Mouse (Mus musculus) layer of hippocampus, postnatal 10 days (tissue): Measurements from ENCODE around the gene Lgals3bp. TPM values are rescaled to one million over a fixed set of nuclear protein-coding genes. Genes with fewer than 3 reads are reported as not detected.
A peak's percentile ranks its signal among the peaks of the same experiment; 100 is the strongest.

ENCODE experiments used
- DNase-seq, 2 experiments: peaks; one replicate each; pipeline ENCODE4 v3.0.0; 2021; ENCODE audit warnings: low spot score in 2 of 2
- long read RNA-seq: library from polyadenylated mRNA; stranded (forward); transcript quantifications from one replicate; pipeline ENCODE4 v2.0.0, GENCODE M21; 2023
- total RNA-seq, 2 experiments: library from RNA; stranded (reverse); gene quantifications; 2 replicates each; pipeline ENCODE4 v1.2.3; 2021

Gene Lgals3bp
- 10 to 100 TPM in 1 of 2 experiments, 1 to 10 TPM in 1; 9.3 to 10.7 TPM for total RNA-seq
- long read RNA-seq, transcript Lgals3bp-201 (6 exons, 2,330 nt), result major isoform, 8 of 9 reads
- long read RNA-seq, partial matches to known transcripts, result 0 of 9 reads
- long read RNA-seq, other reads (novel, unspliced or antisense), result 1 of 9 reads

DNA sequence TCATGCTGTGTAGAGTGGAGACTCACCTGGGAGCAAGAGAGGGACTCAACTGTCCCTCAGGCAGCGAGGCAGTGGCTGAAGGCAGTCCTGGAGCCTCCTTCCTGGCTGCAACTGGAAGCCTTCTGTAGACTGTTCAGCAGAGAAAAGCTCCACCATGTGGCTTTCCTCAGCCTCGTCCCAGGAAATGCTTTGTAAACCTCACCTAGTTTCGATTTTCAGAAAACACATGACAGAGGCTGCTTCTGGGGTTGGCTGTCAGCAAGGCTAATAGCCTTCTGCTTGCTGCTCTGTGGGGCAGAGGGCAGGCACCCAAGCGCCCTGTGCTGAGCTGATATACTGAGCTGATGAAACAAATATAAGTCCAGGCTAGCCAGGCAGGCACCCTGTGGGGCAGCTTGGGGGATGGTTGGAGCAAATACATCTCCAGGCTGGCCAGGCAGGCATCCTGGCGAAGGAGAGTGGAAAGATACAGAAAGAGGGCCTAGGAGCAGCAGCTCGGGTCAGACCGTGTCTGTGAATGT, at the start of gene Lgals3bp:
TSS of gene Lgals3bp (minus strand) at position 333 of the 521 bp plus-strand sequence.
- DNase-seq, result peak; percentile 46 to 57

GRCm38 (mm10) chr11:118451211-118451610, 49.3 kb upstream of the Lgals3bp start:
- DNase-seq, result no peak

GRCm38 (mm10) chr11:118448385-118448784, 46.5 kb upstream of the Lgals3bp start:
- no peak for DNase-seq

GRCm38 (mm10) chr11:118447346-118447745, 45.5 kb upstream of the Lgals3bp start:
- DNase-seq, result no peak

GRCm38 (mm10) chr11:118445843-118446242, 44.0 kb upstream of the Lgals3bp start:
- DNase-seq, result peak; percentile 83 to 84

- peak; percentile 82 for DNase-seq
Observed at GRCm38 (mm10) chr11:118443201-118443970, 41.5 kb upstream of the Lgals3bp start.

GRCm38 (mm10) chr11:118442691-118443090, 40.8 kb upstream of the Lgals3bp start:
- no peak for DNase-seq

GRCm38 (mm10) chr11:118438665-118439414, 36.9 kb upstream of the Lgals3bp start:
- DNase-seq, result peak in 1 of 2 experiments; percentile 30

DNA sequence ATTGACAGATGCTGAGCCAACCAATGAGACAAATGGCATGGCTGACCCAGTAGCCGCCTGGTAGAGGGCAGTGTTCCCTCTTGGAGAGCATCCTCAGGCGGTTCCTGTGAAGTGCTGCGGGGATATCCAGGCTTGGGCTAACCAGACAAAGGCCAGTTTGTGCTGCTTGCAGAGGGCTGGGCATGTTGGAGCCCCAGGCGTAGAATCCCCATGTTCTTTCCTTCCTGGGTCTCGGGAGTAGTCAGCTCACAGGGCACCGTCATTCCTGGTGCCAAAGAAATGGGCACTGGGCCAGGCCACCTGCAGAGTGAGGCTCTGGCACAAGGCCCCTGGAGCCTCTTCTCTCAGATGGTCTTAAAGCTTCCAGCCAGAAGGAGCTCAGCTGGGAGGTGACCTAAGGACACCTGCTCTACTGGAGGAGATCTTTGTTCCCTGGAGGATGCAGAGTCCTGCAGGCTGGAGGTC, 34.6 kb upstream of the Lgals3bp start:
- peak; percentile 61 to 66 for DNase-seq

DNA sequence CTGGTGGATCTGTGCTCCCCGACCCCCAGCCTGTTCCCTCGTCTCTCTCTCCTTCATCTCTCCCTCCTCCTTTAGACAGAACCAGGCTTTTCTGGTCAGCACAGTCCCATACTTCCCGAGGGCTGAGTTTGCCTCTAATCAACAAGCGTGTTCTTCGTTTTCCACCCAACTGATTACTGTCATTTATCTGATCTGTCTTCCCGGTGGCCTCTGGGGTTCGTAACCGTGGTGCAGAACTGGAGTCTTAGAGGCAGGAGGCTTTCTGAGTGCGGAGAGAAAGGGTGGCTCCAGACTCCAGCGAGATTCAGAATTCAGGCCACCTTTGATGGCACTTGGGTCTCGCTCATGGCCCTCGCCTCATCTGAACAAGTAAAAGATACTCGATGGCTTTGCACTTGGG, 32.2 kb upstream of the Lgals3bp start:
- no peak for DNase-seq

DNA sequence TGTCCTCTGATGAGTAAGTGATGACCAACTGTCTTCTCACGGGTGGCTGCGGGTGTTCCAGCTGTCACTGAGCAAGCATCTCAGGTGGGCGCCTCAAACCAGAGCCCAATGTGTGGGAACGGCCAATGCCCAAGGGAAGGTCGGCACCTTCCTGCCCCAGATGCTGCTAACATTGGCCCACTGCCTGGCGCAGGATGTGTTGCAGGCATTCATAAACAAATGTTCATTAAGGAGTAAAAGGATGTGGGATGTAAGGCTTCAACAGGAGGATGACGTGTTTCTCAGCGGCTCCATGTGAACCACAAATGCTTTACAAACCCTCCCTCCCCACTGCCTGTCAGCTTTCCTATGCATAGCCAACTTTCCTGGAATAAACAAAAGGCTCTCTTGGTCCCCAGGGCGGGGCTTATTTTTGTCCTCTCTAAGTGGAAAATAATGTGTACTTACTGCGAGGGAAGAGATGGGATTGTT, 31.5 kb upstream of the Lgals3bp start:
- DNase-seq, result no peak

DNA sequence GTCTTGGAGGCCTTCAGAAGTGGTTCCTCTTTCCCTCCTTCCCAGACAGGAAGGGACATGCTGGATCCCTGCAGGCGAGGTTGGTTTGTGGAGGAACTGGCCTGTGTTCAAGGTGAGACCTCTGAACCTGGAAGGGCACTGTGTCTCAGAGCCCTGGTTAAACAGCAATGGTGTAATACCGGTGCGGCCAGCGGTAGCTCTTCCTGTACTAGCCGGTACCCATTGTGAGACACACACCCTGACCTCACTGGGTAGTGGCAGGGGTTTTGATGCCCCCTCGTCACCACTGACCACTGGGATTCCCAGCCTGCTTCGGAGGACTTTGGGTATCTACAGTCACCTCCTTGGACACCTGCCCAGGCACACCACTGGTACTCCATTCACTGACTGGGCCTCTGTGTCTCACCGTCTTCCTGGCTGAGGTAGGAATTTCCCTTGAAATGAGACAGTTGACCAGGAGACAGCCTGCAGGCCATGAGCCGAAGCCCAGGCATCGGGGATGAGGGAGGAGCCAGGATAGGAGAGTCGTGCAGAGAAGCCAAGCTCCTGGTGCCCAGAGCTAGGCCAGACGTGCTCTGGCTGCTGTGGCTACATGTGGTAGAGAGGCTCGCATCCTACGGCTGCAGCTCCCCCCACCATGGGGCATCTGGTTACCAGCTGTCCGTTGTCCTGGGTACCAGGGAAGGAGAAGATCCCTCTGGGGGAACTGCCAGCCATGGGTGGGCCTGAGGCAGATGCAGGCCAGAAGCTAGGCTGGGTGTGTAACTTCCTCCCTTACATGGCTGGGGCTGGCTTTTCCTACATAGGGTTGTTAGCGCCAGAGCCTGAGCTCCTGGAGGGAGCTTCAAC, 29.4 kb upstream of the Lgals3bp start:
- DNase-seq, result no peak

- DNase-seq, result no peak
Observed at GRCm38 (mm10) chr11:118430291-118430885, 28.5 kb upstream of the Lgals3bp start.

- DNase-seq, result no peak
Observed at GRCm38 (mm10) chr11:118428944-118429709, 27.2 kb upstream of the Lgals3bp start.

GRCm38 (mm10) chr11:118428460-118428868, 26.6 kb upstream of the Lgals3bp start:
- DNase-seq, result no peak

DNA sequence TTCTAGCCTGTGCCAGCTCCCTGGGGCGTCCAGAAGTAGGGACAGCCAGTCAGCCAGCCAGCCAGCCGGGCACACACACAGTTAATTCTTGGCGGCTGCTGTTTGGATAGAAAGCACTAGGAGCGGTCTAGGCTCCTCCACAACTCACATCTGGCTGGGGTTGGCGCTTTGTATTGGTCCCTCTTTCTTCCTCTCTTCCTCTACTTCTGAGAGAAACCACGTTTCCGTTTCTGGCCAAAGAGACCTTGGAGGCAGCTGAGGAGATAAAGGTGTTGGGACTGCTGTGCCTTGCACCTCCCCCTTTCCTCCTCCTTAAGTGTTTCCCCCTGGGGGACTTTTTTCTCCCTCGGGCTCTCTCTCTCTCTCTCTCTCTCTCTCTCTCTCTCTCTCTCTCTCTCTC, 26.1 kb upstream of the Lgals3bp start, which contains the start of gene C1qtnf1:
TSS of gene C1qtnf1 (plus strand) at position 218 of the 400 bp plus-strand sequence.
- no peak for DNase-seq

- no peak for DNase-seq
Observed at GRCm38 (mm10) chr11:118427266-118427779, 25.4 kb upstream of the Lgals3bp start.

GRCm38 (mm10) chr11:118426765-118427164, 24.9 kb upstream of the Lgals3bp start:
- DNase-seq, result no peak
